Comparison of ENCODE assay signal across 18 mouse cellular contexts in the genomic region with DNA sequence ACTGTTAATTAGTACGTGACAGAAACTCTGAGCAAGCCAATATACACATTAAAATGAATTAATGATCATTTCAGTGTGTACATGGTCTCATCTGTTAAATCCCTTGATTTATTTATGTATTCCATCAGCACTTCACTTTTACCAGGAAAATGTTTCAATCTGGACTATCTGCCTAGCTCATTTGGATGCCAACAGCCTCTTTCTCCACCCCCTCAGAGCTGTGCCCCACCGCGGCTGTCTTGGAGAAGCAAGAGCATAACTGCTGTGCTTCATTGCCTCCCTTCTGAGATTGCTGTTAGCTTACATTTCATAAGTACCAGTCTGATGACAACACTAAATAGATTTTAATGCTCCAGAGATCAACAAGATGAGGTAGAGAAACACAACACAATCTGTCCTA. TPM values are rescaled to one million over a fixed set of nuclear protein-coding genes. Genes with fewer than 3 reads are reported as not detected.
DNase-seq lines count a peak whose midpoint lies in the region; ATAC-seq and TF ChIP-seq lines count a peak whose summit lies in the region.
"Had no signal": no experiment of that assay in that cellular context is flagged by ENCODE, and none has a peak within 500 bp of the region (broad histone marks: within the 10 kb centered on the region; RNA-seq: fewer than 3 reads in every experiment).

No protein-coding gene starts in this region.

- TF ChIP-seq CTCF in liver, adult 2 months (IDR thresholded peaks at IDR 0.05; ENCODE audit: low read depth, low read length): no peak
- no peak for TF ChIP-seq CTCF in brain, embryonic 14.5 days (IDR thresholded peaks at IDR 0.05; ENCODE audit: borderline replicate concordance, extremely low read depth, insufficient read depth, insufficient read length)

- 0 out of 2 replicates have a peak, but pooled peaks have one; percentile 46 for ATAC-seq in hindbrain, embryonic 12.5 days (ENCODE audit: low FRiP score)
- ATAC-seq in liver, embryonic 11.5 days (replicated peaks; ENCODE audit: low FRiP score): no peak
- ATAC-seq: liver, embryonic 12.5 days had no signal

- no peak for DNase-seq in hindbrain, embryonic 10.5 days (ENCODE audit: low spot score)
- DNase-seq in liver, adult 2 months (ENCODE audit: extremely low read depth, low read depth, low spot score): no peak
- no peak for DNase-seq in liver, embryonic 11.5 days (ENCODE audit: low spot score)
- DNase-seq in brain, embryonic 14.5 days (ENCODE audit: low read depth): peak; percentile 79
- peak; percentile 24 for DNase-seq in layer of hippocampus, adult 9-11 months
- no peak for DNase-seq in right cerebral cortex, postnatal 4 days
- DNase-seq: cerebellum, adult 9-11 months; heart, postnatal 14 days; kidney, adult 18-20 months; kidney, postnatal 25 days; lung, adult 2 months; thymus, adult 2 months had no signal

- TF ChIP-seq POLR2A in liver, adult 2 months (IDR thresholded peaks at IDR 0.05; ENCODE audit: extremely low read depth, insufficient read depth, low read length): no peak
- no peak for TF ChIP-seq POLR2A in brain, embryonic 14.5 days (IDR thresholded peaks at IDR 0.05; ENCODE audit: borderline replicate concordance, extremely low read depth, insufficient read depth, insufficient read length, poor library complexity, severe bottlenecking)

- H3K4me1 ChIP-seq in hindbrain, embryonic 12.5 days: no peaks in the 10 kb centered on the region
- no peaks in the 10 kb centered on the region for H3K4me1 ChIP-seq in hindbrain, embryonic 10.5 days (replicated peaks)
- peaks cover 24% of the 10 kb centered on the region for H3K4me1 ChIP-seq in liver, adult 2 months (ENCODE audit: control insufficient read depth, insufficient read depth, low read length)
- no peaks in the 10 kb centered on the region for H3K4me1 ChIP-seq in liver, embryonic 11.5 days (replicated peaks; ENCODE audit: control insufficient read depth, insufficient read depth, low read length)
- H3K4me1 ChIP-seq: heart, embryonic 12.5 days; limb, embryonic 10.5 days; liver, embryonic 12.5 days; megakaryocyte, embryonic 14.5 days had no signal

- no peaks in the 10 kb centered on the region for H3K27me3 ChIP-seq in hindbrain, embryonic 12.5 days
- no peaks in the 10 kb centered on the region for H3K27me3 ChIP-seq in hindbrain, embryonic 10.5 days (ENCODE audit: insufficient read depth, poor library complexity, severe bottlenecking)
- no peaks in the 10 kb centered on the region for H3K27me3 ChIP-seq in liver, adult 2 months (ENCODE audit: control insufficient read depth, insufficient read depth, low read length)
- no peaks in the 10 kb centered on the region for H3K27me3 ChIP-seq in liver, embryonic 11.5 days (replicated peaks; ENCODE audit: control insufficient read depth, insufficient read depth, low read length)
- H3K27me3 ChIP-seq: CH12.LX; heart, embryonic 12.5 days; liver, embryonic 12.5 days; megakaryocyte, embryonic 14.5 days had no signal

- H3K36me3 ChIP-seq in hindbrain, embryonic 12.5 days: no peaks in the 10 kb centered on the region
- H3K36me3 ChIP-seq in hindbrain, embryonic 10.5 days: no peaks in the 10 kb centered on the region
- H3K36me3 ChIP-seq in liver, adult 2 months (ENCODE audit: control insufficient read depth, insufficient read depth, low read length): peaks cover 8% of the 10 kb centered on the region; the same call in 1 of the 2 replicates
- no peaks in the 10 kb centered on the region for H3K36me3 ChIP-seq in liver, embryonic 11.5 days (ENCODE audit: control insufficient read depth, insufficient read depth, low read length)
- H3K36me3 ChIP-seq: heart, embryonic 12.5 days; limb, embryonic 10.5 days; liver, embryonic 12.5 days had no signal

- WGBS in hindbrain, embryonic 12.5 days: 69% methylated on average over 3 of the region's 3 CpGs
- 76% methylated on average over 3 of the region's 3 CpGs for WGBS in hindbrain, embryonic 10.5 days
- WGBS in liver, adult 2 months: 33% methylated on average over 3 of the region's 3 CpGs
- 76% methylated on average over 3 of the region's 3 CpGs for WGBS in liver, embryonic 11.5 days

- no peak overlapping the region for H3K9ac ChIP-seq in hindbrain, embryonic 12.5 days
- no peak overlapping the region for H3K9ac ChIP-seq in liver, adult 2 months (ENCODE audit: low read depth, low read length)
- H3K9ac ChIP-seq in liver, embryonic 11.5 days (ENCODE audit: low read depth, low read length): no peak overlapping the region
- H3K9ac ChIP-seq: heart, embryonic 12.5 days; liver, embryonic 12.5 days had no signal

- no peak overlapping the region for H3K4me3 ChIP-seq in hindbrain, embryonic 12.5 days
- no peak overlapping the region for H3K4me3 ChIP-seq in hindbrain, embryonic 10.5 days
- no peak overlapping the region for H3K4me3 ChIP-seq in liver, adult 2 months (ENCODE audit: insufficient read depth, low read depth, low read length)
- no peak overlapping the region for H3K4me3 ChIP-seq in liver, embryonic 11.5 days (ENCODE audit: low read depth, low read length)
- H3K4me3 ChIP-seq: heart, embryonic 12.5 days; limb, embryonic 10.5 days; liver, embryonic 12.5 days; megakaryocyte, embryonic 14.5 days had no signal

- no peaks in the 10 kb centered on the region for H3K79me2 ChIP-seq in liver, adult 2 months (ENCODE audit: control insufficient read depth, insufficient read depth, low read length)

- H3K27ac ChIP-seq in hindbrain, embryonic 12.5 days: no peak overlapping the region
- no peak overlapping the region for H3K27ac ChIP-seq in hindbrain, embryonic 10.5 days
- H3K27ac ChIP-seq in liver, adult 2 months (replicated peaks; ENCODE audit: insufficient read depth, low read depth, low read length): peak overlapping the region; percentile 38
- no peak overlapping the region for H3K27ac ChIP-seq in liver, embryonic 11.5 days (ENCODE audit: low read depth, low read length)
- H3K27ac ChIP-seq: limb, embryonic 10.5 days; liver, embryonic 12.5 days had no signal

- H3K4me2 ChIP-seq in hindbrain, embryonic 12.5 days (replicated peaks): no peak overlapping the region
- no peak overlapping the region for H3K4me2 ChIP-seq in liver, embryonic 11.5 days
- H3K4me2 ChIP-seq: heart, embryonic 12.5 days; liver, embryonic 12.5 days had no signal

- H3K9me3 ChIP-seq in hindbrain, embryonic 12.5 days (replicated peaks): no peaks in the 10 kb centered on the region
- no peaks in the 10 kb centered on the region for H3K9me3 ChIP-seq in hindbrain, embryonic 10.5 days
- no peaks in the 10 kb centered on the region for H3K9me3 ChIP-seq in liver, embryonic 11.5 days (ENCODE audit: control insufficient read depth, low read length)
- H3K9me3 ChIP-seq: heart, embryonic 12.5 days; limb, embryonic 10.5 days; liver, embryonic 12.5 days; megakaryocyte, embryonic 14.5 days had no signal

RNA-seq across cellular contexts. Expression of gene Lamp2, which starts 52.4 kb away (rescaled TPM):
- polyA plus RNA-seq in hindbrain, embryonic 12.5 days (2016; fragmentation: Nextera tagmentation; extraction: Ambion mirVana): 82.8 and 88.4 TPM in 2 replicates
- 67.9 and 71.2 TPM in 2 replicates for polyA plus RNA-seq in hindbrain, embryonic 10.5 days (2016; fragmentation: Nextera tagmentation; extraction: Ambion mirVana)
- 414 and 458 TPM in 2 replicates for total RNA-seq in liver, adult 2 months (2014; rRNA removed)
- 203 and 230 TPM in 2 replicates for polyA plus RNA-seq in liver, adult 2 months (2012; rRNA removed)
- 76.0 and 81.4 TPM in 2 replicates for polyA plus RNA-seq in liver, embryonic 11.5 days (2014; fragmentation: Nextera tagmentation; extraction: Ambion mirVana)
- polyA plus RNA-seq in brain, embryonic 14.5 days (2012; rRNA removed): 40.6 and 49.5 TPM in 2 replicates

Comparison
In these comparisons a context has a peak if more than half of its experiments do, and no peak if none do; other contexts are left out.
1. DNase-seq: peak in brain, embryonic 14.5 days (single experiment) and layer of hippocampus, adult 9-11 months (single experiment); none in hindbrain, embryonic 10.5 days (single experiment), liver, adult 2 months (single experiment), liver, embryonic 11.5 days (single experiment) and right cerebral cortex, postnatal 4 days (single experiment).